In the genomic region with DNA sequence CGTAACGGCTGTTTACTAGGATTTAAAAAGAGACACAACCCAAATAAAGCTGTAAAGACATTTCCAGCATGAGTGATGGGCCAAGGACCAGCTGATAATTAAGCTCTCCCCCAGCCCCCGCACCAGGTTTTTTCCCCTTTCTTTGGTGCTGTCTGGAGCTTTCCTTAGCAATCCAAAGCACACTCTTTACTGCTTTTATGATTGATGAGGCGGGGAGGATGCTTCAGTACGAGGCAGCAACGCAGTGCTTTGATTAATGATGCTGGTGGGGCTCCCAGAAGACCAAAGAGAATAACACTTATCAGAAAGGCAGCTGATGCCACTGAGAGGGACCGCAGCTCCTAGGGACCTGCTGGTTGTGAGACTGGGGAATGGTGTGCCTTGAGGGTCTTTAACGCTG, we compare ENCODE assay signal across 16 mouse cellular contexts.
DNase-seq lines count a peak whose midpoint lies in the region; ATAC-seq lines count a peak whose summit lies in the region.
"Had no signal": no experiment of that assay in that cellular context is flagged by ENCODE, and none has a peak within 500 bp of the region (broad histone marks: within the 10 kb centered on the region; RNA-seq: fewer than 3 reads in every experiment).

No protein-coding gene starts in this region.

- no peaks in the 10 kb centered on the region for H3K36me3 ChIP-seq in forebrain, embryonic 15.5 days
- H3K36me3 ChIP-seq in hindbrain, embryonic 12.5 days = no peaks in the 10 kb centered on the region
- H3K36me3 ChIP-seq: heart, embryonic 15.5 days; liver, embryonic 15.5 days had no signal

- H3K4me3 ChIP-seq in forebrain, embryonic 15.5 days = no peak overlapping the region
- H3K4me3 ChIP-seq in hindbrain, embryonic 12.5 days = no peak overlapping the region
- H3K4me3 ChIP-seq: heart, embryonic 15.5 days; liver, embryonic 15.5 days had no signal

- no peak overlapping the region for H3K9ac ChIP-seq in forebrain, embryonic 15.5 days (replicated peaks)
- no peak overlapping the region for H3K9ac ChIP-seq in hindbrain, embryonic 12.5 days
- H3K9ac ChIP-seq: heart, embryonic 15.5 days; liver, embryonic 15.5 days had no signal

- DNase-seq in layer of hippocampus, adult 18-20 months (ENCODE audit: low spot score in 2 of 2) = peak; percentile 2 to 21
- no peak for DNase-seq in layer of hippocampus, adult 9-10 months (ENCODE audit: low spot score)
- peak; percentile 56 for DNase-seq in mesoderm, embryonic 11.5 days (ENCODE audit: low read depth, low spot score)
- no peak for DNase-seq in MN1 (ENCODE audit: low spot score)
- DNase-seq in ovary, postnatal 10 days (ENCODE audit: low spot score) = no peak
- no peak for DNase-seq in urinary bladder, postnatal 10 days (ENCODE audit: low spot score)
- DNase-seq: adrenal gland, postnatal 10 days; cerebellum, adult 18-20 months; kidney, adult 9 months; lung, postnatal 10 days; right cerebral cortex, adult 18-20 months had no signal

- peak; percentile 26; the same call in 1 of the 2 replicates for ATAC-seq in forebrain, embryonic 15.5 days (replicated peaks)
- peak; percentile 89 for ATAC-seq in hindbrain, embryonic 12.5 days (ENCODE audit: low FRiP score)
- ATAC-seq: CD4-positive, CD25-positive, alpha-beta regulatory T cell, adult 4 months had no signal

- peaks cover 7% of the 10 kb centered on the region for H3K4me1 ChIP-seq in forebrain, embryonic 15.5 days
- H3K4me1 ChIP-seq in hindbrain, embryonic 12.5 days = peaks cover 7% of the 10 kb centered on the region; the same call in 1 of the 2 replicates
- H3K4me1 ChIP-seq: heart, embryonic 15.5 days; liver, embryonic 15.5 days had no signal

- H3K27ac ChIP-seq in forebrain, embryonic 15.5 days (replicated peaks) = peak overlapping the region; percentile 59
- H3K27ac ChIP-seq in hindbrain, embryonic 12.5 days = peak overlapping the region; percentile 83
- H3K27ac ChIP-seq: heart, embryonic 15.5 days; liver, embryonic 15.5 days had no signal

- H3K27me3 ChIP-seq in forebrain, embryonic 15.5 days = no peaks in the 10 kb centered on the region
- H3K27me3 ChIP-seq in hindbrain, embryonic 12.5 days = no peaks in the 10 kb centered on the region
- H3K27me3 ChIP-seq: heart, embryonic 15.5 days; liver, embryonic 15.5 days had no signal

- H3K9me3 ChIP-seq in forebrain, embryonic 15.5 days = no peaks in the 10 kb centered on the region
- H3K9me3 ChIP-seq in hindbrain, embryonic 12.5 days (replicated peaks) = no peaks in the 10 kb centered on the region
- H3K9me3 ChIP-seq: heart, embryonic 15.5 days; liver, embryonic 15.5 days had no signal

- WGBS in forebrain, embryonic 15.5 days = 39% methylated on average over 8 of the region's 8 CpGs
- 46% methylated on average over 8 of the region's 8 CpGs for WGBS in hindbrain, embryonic 12.5 days

- H3K4me2 ChIP-seq in forebrain, embryonic 15.5 days (replicated peaks) = no peak overlapping the region
- no peak overlapping the region for H3K4me2 ChIP-seq in hindbrain, embryonic 12.5 days (replicated peaks)
- H3K4me2 ChIP-seq: heart, embryonic 15.5 days; liver, embryonic 15.5 days had no signal

Comparison
In these comparisons a context has a peak if more than half of its experiments do, and no peak if none do; other contexts are left out.
1. DNase-seq: peak in layer of hippocampus, adult 18-20 months (2 of 2) and mesoderm, embryonic 11.5 days (single experiment); none in layer of hippocampus, adult 9-10 months (single experiment), MN1 (single experiment), ovary, postnatal 10 days (single experiment) and urinary bladder, postnatal 10 days (single experiment).